In the genomic region with DNA sequence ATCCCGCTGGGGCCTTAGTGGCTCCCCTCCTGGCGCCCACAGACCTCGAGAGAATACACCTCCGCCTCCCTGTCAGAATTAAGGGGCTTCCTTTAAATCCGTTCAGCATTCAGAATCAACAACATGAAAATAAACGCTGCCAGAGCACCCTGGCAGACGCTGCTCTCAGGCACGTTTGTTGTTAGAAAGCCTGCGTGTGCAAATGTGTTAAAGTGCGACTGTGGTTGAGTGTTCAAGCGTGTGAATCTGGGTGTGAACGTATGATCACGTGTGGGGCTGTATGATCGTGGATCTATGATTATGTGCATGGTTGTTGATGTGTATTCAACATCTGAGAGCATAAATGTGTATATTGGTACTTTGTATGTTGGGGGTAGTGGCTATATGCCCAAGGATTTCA, we compare ENCODE assay signal across 13 mouse cellular contexts. TPM values are rescaled to one million over a fixed set of nuclear protein-coding genes. Genes with fewer than 3 reads are reported as not detected.
DNase-seq lines count a peak whose midpoint lies in the region; ATAC-seq and TF ChIP-seq lines count a peak whose summit lies in the region.
"Had no signal": no experiment of that assay in that cellular context is flagged by ENCODE, and none has a peak within 500 bp of the region (broad histone marks: within the 10 kb centered on the region; RNA-seq: fewer than 3 reads in every experiment).

No protein-coding gene starts in this region.

- H3K4me2 ChIP-seq in hindbrain, embryonic 11.5 days (replicated peaks; ENCODE audit: low read depth, low read length): peak overlapping the region; percentile 43
- H3K4me2 ChIP-seq in midbrain, embryonic 15.5 days: peak overlapping the region; percentile 47
- H3K4me2 ChIP-seq: kidney, embryonic 15.5 days had no signal

- DNase-seq in cerebellum, adult 2 months: peak; percentile 54 to 63
- DNase-seq in cerebellum, postnatal 10 days: peak; percentile 51 to 64
- DNase-seq in hindbrain, embryonic 11.5 days (ENCODE audit: low spot score): no peak
- DNase-seq in frontal cortex, postnatal 25 days (ENCODE audit: low spot score in 2 of 2): no peak
- no peak for DNase-seq in limb, embryonic 10.5 days (ENCODE audit: low spot score)
- no peak for DNase-seq in heart, adult 18-20 months

- no peak for TF ChIP-seq CTCF in cerebellum, adult 2 months (IDR thresholded peaks at IDR 0.05; ENCODE audit: borderline replicate concordance, insufficient read depth, low read depth, low read length)

- H3K9ac ChIP-seq in hindbrain, embryonic 11.5 days (ENCODE audit: low read depth, low read length): no peak overlapping the region
- H3K9ac ChIP-seq in midbrain, embryonic 15.5 days: peak overlapping the region; percentile 28; the same call in 1 of the 2 replicates
- H3K9ac ChIP-seq: embryonic facial prominence, embryonic 12.5 days; kidney, embryonic 15.5 days had no signal

- WGBS in cerebellum, adult 2 months: 3% methylated on average over 14 of the region's 14 CpGs
- 5% methylated on average over 14 of the region's 14 CpGs for WGBS in hindbrain, embryonic 11.5 days
- 4% methylated on average over 14 of the region's 14 CpGs for WGBS in midbrain, embryonic 15.5 days
- 9% methylated on average over 14 of the region's 14 CpGs for WGBS in limb, embryonic 10.5 days

- peak overlapping the region; percentile 100 for H3K27ac ChIP-seq in cerebellum, adult 2 months (ENCODE audit: insufficient read depth, low read length)
- peak overlapping the region; percentile 83 for H3K27ac ChIP-seq in hindbrain, embryonic 11.5 days (ENCODE audit: low read depth, low read length)
- H3K27ac ChIP-seq in midbrain, embryonic 15.5 days: peak overlapping the region; percentile 67
- H3K27ac ChIP-seq in limb, embryonic 10.5 days: no peak overlapping the region
- H3K27ac ChIP-seq: embryonic facial prominence, embryonic 12.5 days; kidney, embryonic 15.5 days had no signal

- no peak for TF ChIP-seq POLR2A in cerebellum, adult 2 months (IDR thresholded peaks at IDR 0.05; ENCODE audit: borderline replicate concordance, insufficient read depth, low read length)

- no peaks in the 10 kb centered on the region for H3K36me3 ChIP-seq in hindbrain, embryonic 11.5 days (ENCODE audit: control insufficient read depth, insufficient read depth, low read length)
- no peaks in the 10 kb centered on the region for H3K36me3 ChIP-seq in midbrain, embryonic 15.5 days (replicated peaks)
- H3K36me3 ChIP-seq in limb, embryonic 10.5 days: no peaks in the 10 kb centered on the region
- H3K36me3 ChIP-seq: embryonic facial prominence, embryonic 12.5 days; G1E; kidney, embryonic 15.5 days had no signal

- H3K9me3 ChIP-seq in hindbrain, embryonic 11.5 days (ENCODE audit: control insufficient read depth, low read length): no peaks in the 10 kb centered on the region
- H3K9me3 ChIP-seq in midbrain, embryonic 15.5 days: no peaks in the 10 kb centered on the region
- no peaks in the 10 kb centered on the region for H3K9me3 ChIP-seq in limb, embryonic 10.5 days (replicated peaks)
- H3K9me3 ChIP-seq: embryonic facial prominence, embryonic 12.5 days; G1E; kidney, embryonic 15.5 days had no signal

- H3K4me3 ChIP-seq in cerebellum, adult 2 months (replicated peaks; ENCODE audit: insufficient read depth, low read depth, low read length): peak overlapping the region; percentile 43
- 0 out of 2 replicates have a peak overlapping the region, but pooled peaks have one; percentile 0 for H3K4me3 ChIP-seq in hindbrain, embryonic 11.5 days (ENCODE audit: low read depth, low read length)
- peak overlapping the region; percentile 22 for H3K4me3 ChIP-seq in midbrain, embryonic 15.5 days
- H3K4me3 ChIP-seq in limb, embryonic 10.5 days: no peak overlapping the region
- H3K4me3 ChIP-seq: embryonic facial prominence, embryonic 12.5 days; kidney, embryonic 15.5 days had no signal

- H3K27me3 ChIP-seq in cerebellum, adult 2 months (ENCODE audit: control insufficient read depth, insufficient read depth, low read length): no peaks in the 10 kb centered on the region
- peaks cover 23% of the 10 kb centered on the region for H3K27me3 ChIP-seq in hindbrain, embryonic 11.5 days (ENCODE audit: control insufficient read depth, insufficient read depth, low read length)
- H3K27me3 ChIP-seq in midbrain, embryonic 15.5 days (replicated peaks): peaks cover 24% of the 10 kb centered on the region
- H3K27me3 ChIP-seq in limb, embryonic 10.5 days (ENCODE audit: low read depth, poor library complexity, severe bottlenecking): peaks cover 62% of the 10 kb centered on the region

- ATAC-seq in cerebellum, adult (ENCODE audit: insufficient number of reproducible peaks, low FRiP score, low TSS enrichment): no peak
- ATAC-seq in hindbrain, embryonic 11.5 days (ENCODE audit: low FRiP score): no peak
- no peak for ATAC-seq in midbrain, embryonic 15.5 days (replicated peaks)

- H3K4me1 ChIP-seq in cerebellum, adult 2 months (ENCODE audit: control insufficient read depth, insufficient read depth, low read length): peaks cover 12% of the 10 kb centered on the region
- H3K4me1 ChIP-seq in hindbrain, embryonic 11.5 days (replicated peaks; ENCODE audit: control insufficient read depth, insufficient read depth, low read length): peaks cover 12% of the 10 kb centered on the region
- peaks cover 23% of the 10 kb centered on the region for H3K4me1 ChIP-seq in midbrain, embryonic 15.5 days
- H3K4me1 ChIP-seq in limb, embryonic 10.5 days: peaks cover 29% of the 10 kb centered on the region

RNA-seq across cellular contexts. Expression of gene Cerkl, which starts 3.5 kb away (rescaled TPM):
- polyA plus RNA-seq in cerebellum, adult 2 months (2012; rRNA removed): 13.1 and 17.8 TPM in 2 replicates
- 2.0 and 2.9 TPM in 2 replicates for polyA plus RNA-seq in hindbrain, embryonic 11.5 days (2014; fragmentation: Nextera tagmentation; extraction: Ambion mirVana)
- 0.80 and 1.1 TPM in 2 replicates for polyA plus RNA-seq in midbrain, embryonic 15.5 days (2015; fragmentation: Nextera tagmentation; extraction: Ambion mirVana)
- 0.19 and 0.89 TPM in 2 replicates for polyA plus RNA-seq in limb, embryonic 10.5 days (2016; fragmentation: Nextera tagmentation; extraction: Ambion mirVana)
- total RNA-seq in heart, adult 18-20 months (2021): under 1 TPM; 0.67 to 0.87 TPM

RNA-seq across cellular contexts. Expression of gene Neurod1, which starts 3.6 kb away (rescaled TPM):
- 240 and 303 TPM in 2 replicates for polyA plus RNA-seq in cerebellum, adult 2 months (2012; rRNA removed)
- polyA plus RNA-seq in hindbrain, embryonic 11.5 days (2014; fragmentation: Nextera tagmentation; extraction: Ambion mirVana): 31.7 and 32.4 TPM in 2 replicates
- 21.0 and 21.4 TPM in 2 replicates for polyA plus RNA-seq in midbrain, embryonic 15.5 days (2015; fragmentation: Nextera tagmentation; extraction: Ambion mirVana)
- 0.06 TPM in 1 of 2 replicates, not detected in the other for polyA plus RNA-seq in limb, embryonic 10.5 days (2016; fragmentation: Nextera tagmentation; extraction: Ambion mirVana)
- not detected for total RNA-seq in heart, adult 18-20 months (2021)
- total RNA-seq: heart, postnatal 4 days had no signal
- polyA plus RNA-seq: G1E; lung, embryonic 16.5 days had no signal

Comparison
In these comparisons a context has a peak if more than half of its experiments do, and no peak if none do; other contexts are left out.
1. DNase-seq: peak in cerebellum, adult 2 months (2 of 2) and cerebellum, postnatal 10 days (2 of 2); none in hindbrain, embryonic 11.5 days (single experiment), frontal cortex, postnatal 25 days (0 of 2), limb, embryonic 10.5 days (single experiment) and heart, adult 18-20 months (0 of 2).
2. RNA of gene Neurod1, which starts 3.6 kb away (polyA plus RNA-seq): 240 to 303 TPM in cerebellum, adult 2 months, 31.7 to 32.4 TPM in hindbrain, embryonic 11.5 days and 21.0 to 21.4 TPM in midbrain, embryonic 15.5 days; 0.06 TPM in limb, embryonic 10.5 days; every median in the first group is over 10 times any median in the second.